Mouse (Mus musculus): ENCODE data around the gene Gm2237. TPM values are rescaled to one million over a fixed set of nuclear protein-coding genes. Genes with fewer than 3 reads are reported as not detected.
"Not testable (repeated sequence)": the region's sequence is repeated elsewhere in the genome, so short reads cannot be mapped to it uniquely, and the experiment has no call there.

Gm2237 gene
- polyA plus RNA-seq (2012): not detected in 2 replicates

DNA sequence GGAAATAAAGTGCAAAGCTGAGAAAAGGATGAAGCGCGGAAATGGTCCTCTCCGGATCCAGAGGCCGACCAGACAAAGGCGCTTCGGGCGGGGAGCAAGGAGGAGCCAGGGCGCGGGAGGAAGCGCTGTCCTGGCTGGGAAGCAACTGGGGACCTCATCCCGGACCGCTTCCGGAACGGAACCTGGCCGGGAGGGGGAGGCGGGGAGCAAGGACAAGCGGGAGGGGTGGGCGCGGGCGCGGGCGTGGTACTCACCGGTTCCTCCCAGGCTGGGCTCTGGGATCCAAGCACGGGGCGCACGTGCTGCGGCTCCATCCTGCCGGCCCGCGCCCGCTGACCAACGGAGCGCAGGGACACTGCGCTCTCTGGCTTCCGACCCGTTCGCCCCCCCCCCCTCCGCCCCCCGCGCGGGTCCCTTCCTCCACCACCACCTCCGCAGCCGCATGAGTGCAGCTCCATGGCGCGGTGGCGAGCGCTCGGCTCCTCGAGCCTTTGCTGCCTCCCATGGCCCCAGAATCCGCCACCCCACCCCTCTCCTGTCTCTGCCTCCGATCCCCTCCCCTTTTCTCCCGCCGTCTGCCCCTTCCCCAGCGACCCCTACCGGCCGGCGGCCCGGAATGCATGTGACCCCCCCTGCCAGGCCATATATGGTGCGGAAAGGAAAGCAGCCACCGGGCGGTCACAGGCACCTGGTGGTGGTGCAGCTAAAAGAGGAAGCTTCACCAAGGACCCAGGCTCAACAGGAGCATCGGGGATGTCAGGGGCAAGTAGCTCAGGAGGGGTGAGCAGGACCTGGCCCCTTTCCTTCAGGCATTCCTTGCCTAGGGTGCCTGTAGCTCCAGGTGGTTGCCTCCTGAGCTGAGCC lies at the start of gene Gm2237:
TSS of gene Gm2237 (minus strand) at position 332 of the 864 bp plus-strand sequence.
- not testable (repeated sequence) for H3K4me1 ChIP-seq (ENCODE audit: control insufficient read depth); H3K27me3 ChIP-seq (ENCODE audit: control insufficient read depth); H3K4me3 ChIP-seq (replicated peaks); H3K9me3 ChIP-seq (ENCODE audit: control insufficient read depth, low read length); H3K36me3 ChIP-seq (ENCODE audit: control insufficient read depth)

DNA sequence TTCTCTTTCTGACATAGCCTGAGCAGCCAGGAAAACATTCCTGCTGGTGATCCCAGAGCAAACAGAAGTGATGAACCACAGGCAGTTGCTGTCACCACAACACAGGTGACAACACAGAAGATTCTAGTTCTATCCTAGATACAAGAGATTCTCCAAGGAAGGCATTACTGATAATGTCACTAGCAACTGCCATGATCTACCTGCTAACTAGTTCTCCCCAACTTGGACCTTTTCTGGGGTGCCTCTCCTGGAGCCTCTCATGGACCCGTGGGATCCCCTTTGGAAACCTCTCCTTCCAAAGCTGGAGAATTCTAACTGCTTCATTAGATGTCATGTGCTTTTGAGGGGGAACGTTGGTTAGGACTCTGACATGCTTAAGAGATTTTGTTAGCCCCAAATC lies 17.5 kb upstream of the Gm2237 start, which contains the start of gene Gm5458:
TSS of gene Gm5458 (minus strand) at position 101 of the 400 bp plus-strand sequence.
- not testable (repeated sequence) for H3K4me1 ChIP-seq (ENCODE audit: control insufficient read depth); H3K9me3 ChIP-seq (ENCODE audit: control insufficient read depth, low read length); H3K36me3 ChIP-seq (ENCODE audit: control insufficient read depth); H3K4me3 ChIP-seq (replicated peaks); H3K27me3 ChIP-seq (ENCODE audit: control insufficient read depth)

DNA sequence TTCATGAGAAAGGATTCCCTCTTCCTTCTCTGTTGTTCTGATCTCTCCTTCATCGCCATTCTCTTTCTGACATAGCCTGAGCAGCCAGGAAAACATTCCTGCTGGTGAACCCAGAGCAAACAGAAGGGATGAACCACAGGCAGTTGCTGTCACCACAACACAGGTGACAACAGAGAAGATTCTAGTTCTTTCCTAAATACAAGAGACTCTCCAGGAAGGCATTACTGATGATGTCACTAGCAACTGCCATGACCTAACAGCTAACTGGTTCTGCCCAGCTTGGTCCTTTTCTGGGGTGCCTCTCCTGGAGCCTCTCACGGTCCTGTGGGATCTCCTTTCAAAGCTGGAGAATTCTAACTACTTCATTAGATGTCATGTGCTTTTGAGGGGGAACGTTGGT lies 35.1 kb downstream of the Gm2237 start, which contains the start of gene Gm2244:
TSS of gene Gm2244 (minus strand) at position 101 of the 400 bp plus-strand sequence.
- H3K4me1 ChIP-seq (ENCODE audit: control insufficient read depth); H3K27me3 ChIP-seq (ENCODE audit: control insufficient read depth); H3K36me3 ChIP-seq (ENCODE audit: control insufficient read depth); H3K9me3 ChIP-seq (ENCODE audit: control insufficient read depth, low read length); H3K4me3 ChIP-seq (replicated peaks): not testable (repeated sequence)

Other genes starting within 250 kb of the Gm2237 start
- 3.8 and 6.0 TPM in 2 replicates for gene Gm21738, start 166.2 kb downstream of the Gm2237 start, polyA plus RNA-seq (2012)
- 0.06 TPM in 1 of 2 replicates, not detected in the other for gene Gm2244, start 35.2 kb downstream of the Gm2237 start, polyA plus RNA-seq (2012)
- gene Gm5458, start 17.4 kb upstream of the Gm2237 start, polyA plus RNA-seq (2012): not detected in 2 replicates
- 0.05 and 0.07 TPM in 2 replicates for gene Nid2, start 166.1 kb upstream of the Gm2237 start, polyA plus RNA-seq (2012)
- gene Rtraf, start 238.7 kb upstream of the Gm2237 start, polyA plus RNA-seq (2012): 13.4 and 15.5 TPM in 2 replicates